Mouse (Mus musculus): ENCODE results near the gene Grk4.

DNA sequence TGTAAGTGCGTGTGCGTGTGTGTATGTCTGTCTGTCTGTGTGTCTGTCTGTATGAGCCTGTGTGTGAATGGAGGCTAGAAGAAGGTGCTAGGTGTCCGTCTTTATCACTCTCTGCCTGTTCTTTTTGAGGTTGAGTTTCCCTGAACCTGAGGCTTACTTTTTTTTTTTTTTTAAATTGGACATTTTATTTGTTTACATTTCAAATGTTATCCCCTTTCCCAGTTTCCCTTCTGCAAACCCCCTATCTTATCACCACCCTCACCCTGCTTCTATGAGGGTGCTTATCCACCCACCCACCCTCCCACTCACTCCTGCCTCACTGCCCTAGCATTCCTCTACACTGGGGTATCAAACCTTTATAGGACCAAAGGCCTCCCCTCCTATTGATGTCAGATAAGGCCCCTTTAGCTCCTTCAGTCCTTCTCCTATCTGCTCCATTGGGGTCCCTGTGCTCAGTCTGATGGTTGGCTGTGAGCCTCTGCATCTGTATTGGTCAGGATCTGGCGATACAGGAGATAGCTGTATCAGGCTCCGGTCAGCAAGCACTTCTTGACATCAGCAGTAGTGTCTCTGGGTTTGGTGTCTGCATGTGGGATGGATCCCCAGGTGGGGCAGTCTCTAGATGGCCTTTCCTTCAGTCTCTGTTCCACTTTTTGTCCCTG, 140.2 kb downstream of the Grk4 start:
- no peak for TF ChIP-seq CTCF (IDR thresholded peaks at IDR 0.05; ENCODE audit: low read depth)
- TF ChIP-seq EP300 (IDR thresholded peaks at IDR 0.05; ENCODE audit: low read depth): peak; percentile 39; the same call in 1 of the 2 replicates

Measured in liver, embryonic 14.5 days (tissue).